Mouse (Mus musculus) CD8-positive naive resting alpha-beta T cell, adult 2 months (primary cell): ENCODE measurements around the gene Ank2.
A peak's percentile ranks its signal among the peaks of the same experiment; 100 is the strongest.

Experiments used
- DNase-seq, 2 experiments: peaks; one replicate each; pipeline ENCODE4 v3.0.0; 2022; ENCODE audit warnings: low read depth in 2 of 2, low spot score in 2 of 2

Ank2 gene

GRCm38 (mm10) chr3:126918805-126919473, 580.2 kb downstream of the Ank2 start:
- no peak for DNase-seq

GRCm38 (mm10) chr3:126916381-126916780, 582.8 kb downstream of the Ank2 start:
- DNase-seq, result no peak

GRCm38 (mm10) chr3:126903543-126903942, 595.6 kb downstream of the Ank2 start:
- peak in 1 of 2 experiments; percentile 5 for DNase-seq

- no peak for DNase-seq
Observed at GRCm38 (mm10) chr3:126886644-126887043, 612.5 kb downstream of the Ank2 start.

GRCm38 (mm10) chr3:126886090-126886489, 613.1 kb downstream of the Ank2 start:
- no peak for DNase-seq

- DNase-seq, result no peak
Observed at GRCm38 (mm10) chr3:126878233-126878632, 620.9 kb downstream of the Ank2 start.
